Mouse (Mus musculus) brown adipose tissue, adult 24 weeks (tissue): ENCODE results near the gene Tulp1. TPM values are rescaled to one million over a fixed set of nuclear protein-coding genes. Genes with fewer than 3 reads are reported as not detected.
"Not testable (repeated sequence)": the region's sequence is repeated elsewhere in the genome, so short reads cannot be mapped to it uniquely, and the experiment has no call there.

Experiments
- H3K27ac ChIP-seq: fragments of 200-500 bp; replicated peaks from 2 replicates; pipeline ENCODE4 v1.5.1; 2012; ENCODE audit warnings: low read depth, mild to moderate bottlenecking, low read length
- H3K4me1 ChIP-seq: fragments of 200-500 bp; 2 replicates; pipeline ENCODE4 v1.6.1; 2012; ENCODE audit warnings: low read length, mixed read lengths; ENCODE audit not compliant: control insufficient read depth, insufficient read depth, insufficient read length
- H3K4me3 ChIP-seq: fragments of 200-500 bp; 2 replicates; pipeline ENCODE4 v1.5.1; 2012; ENCODE audit warnings: low read depth, mild to moderate bottlenecking, low read length, moderate library complexity; ENCODE audit not compliant: insufficient read depth
- polyA plus RNA-seq: library from polyadenylated mRNA; stranded (reverse); fragments of >200 nt; gene quantifications from 2 replicates; pipeline ENCODE4 v1.2.4, GENCODE M21; 2012; ENCODE audit not compliant: missing spikeins, insufficient read depth, insufficient read length

Tulp1 gene
- polyA plus RNA-seq: not detected in 2 replicates

DNA sequence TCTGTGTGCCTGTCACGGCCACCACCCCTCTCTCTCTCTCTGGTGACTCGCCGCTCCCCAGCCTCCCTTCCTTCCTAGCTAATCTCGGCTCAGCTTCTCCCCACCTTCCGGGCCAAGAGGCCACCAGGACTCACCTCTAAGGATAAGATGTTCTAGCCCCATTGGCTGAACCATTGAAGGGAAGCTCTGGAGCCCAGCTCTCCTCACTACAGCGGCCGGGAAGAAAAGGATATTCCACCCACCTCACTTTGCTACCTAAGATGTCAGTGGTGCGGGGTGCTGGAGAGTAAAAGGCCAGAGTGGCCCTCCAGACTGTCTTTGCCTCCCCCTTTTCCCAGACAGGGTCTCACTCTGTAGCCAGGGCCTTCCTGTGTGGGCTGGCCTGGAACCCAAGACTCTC lies at the start of gene Tulp1:
Tulp1 (minus strand) TSS at position 101 of the 400 bp plus-strand sequence.
- Histone ChIP-seq H3K4me3 (no peak within 1 kb of the TSS), H3K27ac (no peak within 1 kb of the TSS), H3K4me1 (no peaks in the 10 kb centered on the region)

DNA sequence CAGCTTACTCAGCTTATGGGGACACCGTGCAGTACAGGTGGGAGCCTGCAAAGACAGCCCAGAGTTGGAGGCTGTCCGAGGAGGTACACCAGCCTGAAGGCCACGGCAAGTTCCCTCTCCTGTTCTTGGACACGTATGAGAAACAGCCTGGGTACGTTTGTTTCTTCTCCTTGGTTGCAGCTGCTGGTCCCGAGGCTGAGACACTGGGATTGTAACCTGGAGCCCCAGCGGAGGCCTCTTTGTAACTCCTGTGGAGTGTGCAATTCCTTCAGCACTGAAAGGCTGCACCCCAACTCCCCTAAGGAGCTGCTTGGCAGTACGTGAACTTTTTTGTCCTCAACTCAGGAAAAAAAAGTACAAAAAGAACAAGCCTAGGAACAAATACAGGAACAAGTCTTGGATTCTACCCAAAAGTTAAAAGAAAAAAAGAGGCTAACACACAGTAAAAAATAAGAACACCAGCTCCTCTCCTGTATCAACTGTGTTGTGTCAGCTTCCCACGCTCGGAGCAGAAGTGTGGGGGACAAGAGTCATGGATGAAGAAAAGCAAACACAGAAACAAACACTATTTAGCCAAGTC lies 46.4 kb upstream of the Tulp1 start:
- Histone ChIP-seq H3K4me3 (no peak overlapping the region), H3K27ac (no peak overlapping the region), H3K4me1 (peaks cover 7% of the 10 kb centered on the region)

DNA sequence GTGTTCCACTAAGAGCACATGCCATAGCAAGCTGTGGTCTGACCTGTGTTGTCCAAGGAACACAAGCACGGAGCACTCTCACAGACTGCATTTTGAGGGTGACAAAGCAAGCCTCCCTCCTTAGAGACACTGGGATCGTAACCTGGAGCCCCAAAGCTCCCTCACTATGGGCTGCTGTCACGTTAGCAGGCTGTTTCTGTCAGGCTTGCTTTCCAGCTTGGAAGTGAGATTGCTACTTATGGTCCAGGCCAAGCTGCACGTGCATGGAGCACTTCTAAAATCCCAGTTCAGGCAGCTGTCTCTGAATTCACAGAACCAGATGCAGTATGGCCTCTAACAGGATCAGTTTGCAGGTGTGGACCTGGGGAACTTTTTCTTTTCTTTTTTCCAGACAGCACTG lies 45.7 kb upstream of the Tulp1 start:
- Histone ChIP-seq H3K4me3 (no peak overlapping the region), H3K4me1 (peaks cover 5% of the 10 kb centered on the region), H3K27ac (no peak overlapping the region)

DNA sequence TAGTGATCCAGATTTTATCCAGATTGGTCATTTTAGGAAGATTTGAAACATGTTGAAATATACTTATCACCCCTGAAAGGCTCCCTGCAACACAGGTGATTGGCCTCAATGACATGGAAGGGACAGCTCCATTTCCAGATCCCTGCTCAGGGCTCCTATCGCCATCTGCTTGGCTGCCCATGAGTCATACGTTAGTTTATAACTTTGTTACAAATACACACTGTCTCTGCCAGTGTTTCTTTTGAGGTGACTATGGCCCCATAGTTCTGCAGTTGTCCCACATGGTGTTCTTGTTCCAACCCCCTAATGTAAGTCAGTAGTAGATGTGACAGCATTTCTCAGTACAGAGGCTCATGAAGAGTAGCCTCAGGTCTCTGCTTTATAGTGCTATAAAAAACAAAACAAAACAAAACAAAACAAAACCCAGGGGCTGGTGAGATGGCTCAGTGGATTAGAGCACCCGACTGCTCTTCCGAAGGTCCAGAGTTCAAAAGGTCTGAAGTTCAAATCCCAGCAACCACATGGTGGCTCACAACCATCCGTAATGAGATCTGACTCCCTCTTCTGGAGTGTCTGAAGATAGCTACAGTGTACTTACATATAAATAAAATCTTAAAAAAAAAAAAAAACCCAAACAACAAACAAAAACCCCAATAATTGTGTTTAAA lies 43.4 kb upstream of the Tulp1 start:
- Histone ChIP-seq H3K4me3 (no peak overlapping the region), H3K27ac (no peak overlapping the region), H3K4me1 (peaks cover 4% of the 10 kb centered on the region; the same call in 1 of the 2 replicates)

DNA sequence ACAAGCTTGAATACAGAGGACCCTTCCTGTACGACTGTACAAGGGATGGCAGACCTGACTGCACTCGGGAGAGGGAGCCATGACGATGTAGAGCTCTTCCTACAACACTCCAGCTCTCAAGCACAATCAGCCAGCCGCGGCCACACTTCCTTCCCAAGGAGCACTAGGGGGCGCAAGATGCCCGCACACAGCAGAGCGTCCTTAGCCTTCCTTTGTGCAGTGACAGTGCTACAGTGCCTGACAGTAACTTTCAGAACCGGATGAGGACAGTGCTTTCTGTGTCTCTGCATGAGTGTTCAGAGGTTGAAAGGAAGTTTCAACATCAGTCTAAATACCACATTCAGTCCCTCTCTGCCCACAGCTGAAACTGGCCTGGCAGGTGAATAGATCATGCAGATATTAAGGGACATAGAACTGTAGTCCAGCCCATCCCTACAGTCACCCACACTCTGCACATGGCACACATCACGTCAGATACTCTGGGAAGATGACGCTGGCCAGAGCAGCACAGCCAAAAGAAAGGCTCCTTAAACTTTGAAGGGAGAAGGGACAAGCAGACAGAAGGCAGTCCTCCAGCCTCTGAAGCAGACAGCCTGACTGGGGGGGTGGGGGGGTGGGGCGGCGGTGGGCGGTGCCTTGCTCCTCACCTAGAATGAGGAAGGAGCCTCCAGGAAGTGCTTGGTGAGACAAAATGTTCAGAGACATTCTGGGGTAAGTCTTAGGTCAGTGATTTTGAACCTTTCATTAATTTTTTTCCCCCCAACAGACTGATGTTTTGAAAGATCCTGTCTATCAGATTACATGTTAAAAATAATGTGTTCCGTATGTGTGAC lies 42.6 kb upstream of the Tulp1 start:
- Histone ChIP-seq H3K4me3 (no peak overlapping the region), H3K4me1 (peaks cover 4% of the 10 kb centered on the region; the same call in 1 of the 2 replicates), H3K27ac (no peak overlapping the region)

DNA sequence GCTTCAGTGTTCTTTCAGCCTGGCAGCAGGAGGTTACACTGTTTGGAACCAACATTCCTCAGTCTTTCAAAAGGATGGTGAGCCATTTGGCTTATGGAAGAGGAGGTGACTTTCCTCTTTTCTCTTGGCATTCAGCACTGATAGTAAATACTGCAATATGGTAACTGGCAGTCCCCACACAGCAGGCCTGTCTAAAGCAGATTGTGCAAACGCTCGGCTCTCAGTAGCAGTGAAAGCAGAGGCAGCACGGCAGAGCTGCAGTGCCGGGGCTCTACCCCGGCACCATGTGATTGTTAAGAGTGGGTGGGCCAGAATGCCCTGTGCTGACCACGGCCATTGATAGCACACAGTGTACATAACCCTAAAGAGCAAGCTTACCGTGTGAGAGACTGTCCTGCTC lies 41.4 kb upstream of the Tulp1 start:
- H3K27ac ChIP-seq: no peak overlapping the region
- H3K4me3 ChIP-seq: no peak overlapping the region
- H3K4me1 ChIP-seq: no peaks in the 10 kb centered on the region

DNA sequence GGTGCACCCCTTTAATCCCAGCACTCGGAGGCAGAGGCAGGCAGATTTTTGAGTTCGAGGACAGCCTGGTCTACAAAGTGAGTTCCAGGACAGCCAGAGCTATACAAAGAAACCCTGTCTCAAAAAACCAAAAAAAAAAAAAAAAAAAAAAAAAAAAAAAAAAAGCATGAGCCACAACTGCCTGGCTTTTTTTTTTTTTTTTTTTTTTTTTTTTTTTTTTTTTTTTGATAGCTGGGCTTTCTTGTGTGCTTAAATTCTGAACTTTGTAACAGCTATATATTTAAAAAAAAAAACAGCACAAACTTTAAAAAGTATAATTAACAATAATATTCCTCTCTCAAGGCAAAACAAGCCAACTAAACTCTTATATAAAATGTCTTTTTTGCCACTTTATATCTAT lies 39.7 kb upstream of the Tulp1 start:
- H3K4me3 ChIP-seq, H3K4me1 ChIP-seq, H3K27ac ChIP-seq: not testable (repeated sequence)

DNA sequence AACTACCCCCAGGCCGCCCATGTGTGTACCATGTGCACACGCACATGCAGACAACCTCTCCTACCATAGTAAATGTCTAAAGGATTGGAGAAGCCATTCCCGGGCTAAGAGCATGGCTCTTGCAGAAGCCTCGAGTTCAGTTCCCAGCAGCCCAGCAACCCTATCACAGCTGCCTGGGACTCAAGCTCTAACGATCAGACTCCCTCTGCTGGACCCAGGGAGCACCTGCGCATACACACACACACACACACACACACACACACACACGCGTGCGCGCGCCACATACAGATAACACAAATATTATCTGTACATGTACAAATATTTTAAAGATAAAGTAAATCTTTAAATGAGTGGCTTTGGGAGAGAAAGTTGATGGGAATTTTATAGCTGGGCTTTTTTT lies 39.3 kb upstream of the Tulp1 start:
- Histone ChIP-seq H3K4me3 (no peak overlapping the region), H3K27ac (no peak overlapping the region), H3K4me1 (no peaks in the 10 kb centered on the region)

DNA sequence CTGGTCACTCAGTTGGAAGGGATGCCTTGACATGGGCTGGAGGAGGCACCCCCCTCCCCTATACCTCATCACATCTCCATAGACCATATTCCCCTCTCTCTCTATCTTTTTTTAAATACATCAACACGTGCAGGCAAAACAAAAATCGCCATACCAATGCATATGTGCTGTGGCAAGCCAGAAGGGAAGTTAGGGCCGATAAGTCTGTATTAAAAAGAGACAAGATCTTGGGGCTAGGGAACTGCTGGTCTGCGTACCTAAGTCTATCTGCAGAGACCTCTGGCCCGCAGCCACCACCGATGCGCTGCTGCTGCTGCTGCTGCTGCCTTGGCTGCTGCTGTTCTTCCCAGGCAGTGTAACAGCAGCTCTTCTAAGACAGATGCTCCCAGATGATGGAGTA lies 30.0 kb upstream of the Tulp1 start:
- Histone ChIP-seq H3K4me3 (no peak overlapping the region), H3K4me1 (no peaks in the 10 kb centered on the region), H3K27ac (no peak overlapping the region)

DNA sequence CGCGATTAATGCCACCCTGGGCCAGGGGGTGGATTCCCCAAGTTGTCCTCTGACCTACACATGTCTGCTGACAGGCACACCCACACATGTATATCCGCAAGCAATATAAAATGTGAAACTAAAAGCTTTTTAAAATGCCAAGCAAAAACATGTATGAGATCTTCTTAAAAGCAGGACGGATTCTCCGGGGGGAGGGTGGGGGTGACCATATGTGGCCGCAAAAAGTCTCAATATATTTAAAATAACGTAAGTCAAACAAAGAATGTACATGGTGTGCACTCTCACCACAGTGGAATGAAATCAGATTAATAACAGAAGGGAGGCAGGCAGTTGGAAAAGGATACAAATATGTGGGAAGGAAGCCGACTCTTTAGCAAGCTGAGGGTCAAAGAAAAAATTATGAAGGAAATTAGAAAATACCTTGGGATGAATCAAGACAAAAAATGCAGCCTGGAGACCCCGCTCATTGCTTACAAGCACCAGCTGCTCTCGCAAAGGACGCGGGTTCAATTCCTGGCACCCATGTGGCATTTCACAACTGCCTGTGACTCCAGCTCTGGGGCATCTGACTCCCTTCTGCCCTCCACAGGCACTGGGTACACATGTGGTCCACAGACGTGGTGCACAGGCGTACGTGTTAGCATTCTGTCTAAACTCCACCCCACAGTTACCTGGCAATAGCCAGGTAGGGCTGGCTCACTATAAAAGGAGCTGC lies 29.2 kb upstream of the Tulp1 start:
- Histone ChIP-seq H3K4me1 (no peaks in the 10 kb centered on the region), H3K27ac (no peak overlapping the region), H3K4me3 (no peak overlapping the region)

DNA sequence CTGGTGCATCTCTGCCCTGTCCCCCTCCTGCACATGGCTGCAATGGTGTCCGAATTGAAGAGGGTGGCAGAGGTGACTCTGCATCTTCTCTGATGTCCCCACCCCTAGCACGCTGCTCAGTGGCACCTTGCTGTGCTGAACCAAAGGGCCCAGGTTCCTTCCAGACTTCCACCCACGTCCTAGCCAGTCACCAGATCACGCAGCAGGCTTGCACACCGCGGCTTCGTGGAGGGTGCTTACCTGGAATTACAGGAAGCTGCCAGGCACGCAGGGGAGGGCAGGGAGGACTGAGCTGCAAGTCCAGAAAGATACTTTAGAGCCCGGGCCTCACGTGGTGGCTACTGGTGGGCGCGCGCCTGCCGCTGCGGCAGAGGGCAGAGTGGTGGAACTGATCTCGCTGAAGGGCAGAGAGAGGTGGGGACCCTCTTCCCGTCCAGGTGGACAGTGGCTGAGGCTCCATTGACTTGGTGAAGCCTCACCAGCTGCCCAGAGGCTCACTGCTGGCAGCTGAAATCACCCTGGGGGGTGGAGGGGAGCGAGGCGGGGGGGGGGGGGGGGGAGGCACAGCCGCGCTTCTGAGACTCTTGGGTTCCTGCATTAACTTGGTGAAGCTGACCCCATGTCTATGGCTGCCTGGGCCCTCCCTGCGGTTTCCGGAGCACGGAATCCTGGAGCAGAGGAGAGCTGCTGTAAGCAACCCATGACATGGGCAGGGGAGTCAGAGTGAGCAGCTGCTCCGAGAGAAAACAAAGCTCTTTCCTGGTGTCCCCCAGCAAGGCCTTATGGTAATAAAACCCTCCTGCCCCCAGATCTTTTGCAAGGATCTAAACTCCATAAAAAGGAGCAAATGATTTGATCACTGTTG lies 26.8 kb upstream of the Tulp1 start:
- H3K4me1 ChIP-seq: no peaks in the 10 kb centered on the region
- no peak overlapping the region for H3K27ac ChIP-seq
- no peak overlapping the region for H3K4me3 ChIP-seq

DNA sequence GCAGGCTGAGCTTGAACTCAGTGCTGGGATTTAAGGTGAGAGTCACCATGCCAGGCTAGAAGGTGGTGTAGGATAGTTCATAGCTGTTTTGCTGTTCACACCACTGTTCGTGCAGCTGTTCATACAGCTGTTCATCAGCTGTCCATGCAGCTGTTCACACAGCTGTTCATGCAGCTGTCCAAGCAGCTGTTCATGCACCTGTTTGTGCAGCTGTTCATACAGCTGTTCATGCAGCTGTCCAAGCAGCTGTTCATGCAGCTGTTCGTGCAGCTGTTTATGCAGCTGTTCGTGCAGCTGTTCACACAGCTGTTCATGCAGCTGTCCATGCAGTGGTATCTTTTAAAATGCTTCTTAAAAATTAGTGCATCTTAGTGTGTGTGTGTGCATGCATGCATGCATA lies 23.5 kb upstream of the Tulp1 start:
- H3K4me3 ChIP-seq: no peak overlapping the region
- no peaks in the 10 kb centered on the region for H3K4me1 ChIP-seq
- H3K27ac ChIP-seq: no peak overlapping the region

DNA sequence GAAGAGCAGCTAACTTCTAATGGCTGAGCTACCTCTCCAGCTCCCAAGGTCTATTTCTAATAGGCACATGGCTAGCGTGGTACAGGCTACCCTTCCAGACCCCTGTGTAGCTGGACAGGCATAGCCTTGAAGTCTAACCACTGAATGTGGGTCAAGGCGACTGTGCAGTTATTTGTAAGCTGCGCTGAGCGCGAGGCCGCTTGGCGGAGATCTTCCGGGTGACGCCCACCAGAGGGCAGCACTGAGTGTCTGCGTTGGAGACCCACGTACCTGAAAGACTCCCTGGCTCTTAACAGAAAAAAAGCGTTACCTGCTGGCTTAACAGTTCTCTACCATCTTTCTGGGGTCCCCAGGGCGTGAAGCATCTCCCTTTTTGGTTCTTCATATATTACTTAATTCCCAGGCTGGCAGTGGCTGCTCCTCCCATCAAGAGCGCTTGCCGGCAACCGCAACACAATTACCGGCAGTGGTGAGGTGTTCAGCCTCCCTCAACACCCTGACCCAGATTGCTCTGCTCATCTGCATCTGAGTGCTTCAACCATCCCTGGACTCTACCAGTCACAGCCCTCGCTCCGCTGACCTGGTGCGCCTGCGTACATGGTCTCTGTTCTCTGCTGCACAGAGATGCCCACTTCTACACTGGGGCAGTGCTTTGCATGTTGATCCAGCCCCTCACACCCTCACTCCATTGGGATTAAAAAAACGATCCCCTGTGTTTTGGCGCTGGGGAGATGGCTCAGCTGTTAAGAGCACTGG lies 21.3 kb upstream of the Tulp1 start:
- Histone ChIP-seq H3K4me1 (no peaks in the 10 kb centered on the region), H3K27ac (no peak overlapping the region), H3K4me3 (no peak overlapping the region)

DNA sequence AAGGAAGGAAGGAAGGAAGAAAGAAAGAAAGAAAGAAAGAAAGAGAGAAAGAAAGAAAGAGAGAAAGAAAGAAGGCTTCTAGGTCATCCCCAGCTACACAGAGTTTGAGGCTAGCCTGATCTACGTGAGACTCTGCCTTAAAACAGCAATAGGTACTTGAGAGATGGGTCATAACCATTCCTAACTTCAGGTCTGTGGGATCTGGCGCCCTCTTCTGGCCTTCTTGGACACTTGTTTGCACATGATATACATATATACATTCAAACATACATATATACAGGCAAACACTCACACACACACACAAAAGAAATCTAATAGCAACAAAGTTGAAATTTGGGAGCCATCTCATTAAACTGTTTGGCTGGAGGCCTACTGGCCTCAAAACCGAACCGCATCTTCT lies 19.3 kb upstream of the Tulp1 start:
- Histone ChIP-seq H3K4me1 (no peaks in the 10 kb centered on the region), H3K4me3 (no peak overlapping the region), H3K27ac (no peak overlapping the region)
